Mouse (Mus musculus): ENCODE results near the gene Cnnm2. TPM values are rescaled to one million over a fixed set of nuclear protein-coding genes. Genes with fewer than 3 reads are reported as not detected.
"Not testable (repeated sequence)": the region's sequence is repeated elsewhere in the genome, so short reads cannot be mapped to it uniquely, and the experiment has no call there.

The Cnnm2 gene
- polyA plus RNA-seq, 1 experiment from 2014 or later: 7.3 TPM

GRCm38 (mm10) chr19:46779130-46779529, 17.7 kb downstream of the Cnnm2 start:
- H3K4me3 ChIP-seq; ATAC-seq (ENCODE audit: low read depth); H3K27me3 ChIP-seq; H3K27ac ChIP-seq (replicated peaks); H3K4me2 ChIP-seq; H3K9me3 ChIP-seq; H3K9ac ChIP-seq; H3K4me1 ChIP-seq (replicated peaks); H3K36me3 ChIP-seq: not testable (repeated sequence)
- 91% methylated on average over 1 of the region's 1 CpGs for WGBS

GRCm38 (mm10) chr19:46784038-46784437, 22.6 kb downstream of the Cnnm2 start:
- Histone ChIP-seq H3K27ac (replicated peaks) (no peak overlapping the region), H3K9me3 (no peaks in the 10 kb centered on the region), H3K36me3 (no peaks in the 10 kb centered on the region), H3K4me2 (no peak overlapping the region), H3K9ac (no peak overlapping the region), H3K27me3 (no peaks in the 10 kb centered on the region), H3K4me1 (replicated peaks) (peaks cover 13% of the 10 kb centered on the region), H3K4me3 (no peak overlapping the region)
- 80% methylated on average over 5 of the region's 5 CpGs for WGBS
- no peak for ATAC-seq (ENCODE audit: low read depth)

GRCm38 (mm10) chr19:46784502-46784901, 23.1 kb downstream of the Cnnm2 start:
- H3K27me3 ChIP-seq: no peaks in the 10 kb centered on the region
- H3K9ac ChIP-seq: no peak overlapping the region
- H3K9me3 ChIP-seq: no peaks in the 10 kb centered on the region
- peaks cover 13% of the 10 kb centered on the region for H3K4me1 ChIP-seq (replicated peaks)
- no peak for ATAC-seq (ENCODE audit: low read depth)
- WGBS: 87% methylated on average over 6 of the region's 6 CpGs
- no peak overlapping the region for H3K27ac ChIP-seq (replicated peaks)
- H3K4me3 ChIP-seq: no peak overlapping the region
- no peak overlapping the region for H3K4me2 ChIP-seq
- H3K36me3 ChIP-seq: no peaks in the 10 kb centered on the region

GRCm38 (mm10) chr19:46785633-46786032, 24.2 kb downstream of the Cnnm2 start:
- WGBS: 82% methylated on average over 4 of the region's 4 CpGs
- Histone ChIP-seq H3K9me3 (no peaks in the 10 kb centered on the region), H3K27ac (replicated peaks) (no peak overlapping the region), H3K4me2 (no peak overlapping the region), H3K36me3 (no peaks in the 10 kb centered on the region), H3K27me3 (no peaks in the 10 kb centered on the region), H3K4me1 (replicated peaks) (peaks cover 13% of the 10 kb centered on the region), H3K4me3 (no peak overlapping the region), H3K9ac (no peak overlapping the region)
- no peak for ATAC-seq (ENCODE audit: low read depth)

- H3K27me3 ChIP-seq: no peaks in the 10 kb centered on the region
- no peak overlapping the region for H3K9ac ChIP-seq
- no peak for ATAC-seq (ENCODE audit: low read depth)
- H3K36me3 ChIP-seq: no peaks in the 10 kb centered on the region
- H3K9me3 ChIP-seq: no peaks in the 10 kb centered on the region
- no peak overlapping the region for H3K4me3 ChIP-seq
- peaks cover 5% of the 10 kb centered on the region for H3K4me1 ChIP-seq (replicated peaks)
- no peak overlapping the region for H3K4me2 ChIP-seq
- H3K27ac ChIP-seq (replicated peaks): no peak overlapping the region
- 98% methylated on average over 1 of the region's 1 CpGs for WGBS
These were observed 28.4 kb downstream of the Cnnm2 start for GRCm38 (mm10) chr19:46789782-46790181.

GRCm38 (mm10) chr19:46791360-46791759, 30.0 kb downstream of the Cnnm2 start:
- H3K9ac ChIP-seq: no peak overlapping the region
- no peaks in the 10 kb centered on the region for H3K36me3 ChIP-seq

GRCm38 (mm10) chr19:46791921-46792320, 30.5 kb downstream of the Cnnm2 start:
- Histone ChIP-seq H3K4me3 (no peak overlapping the region), H3K4me2 (no peak overlapping the region), H3K27ac (replicated peaks) (no peak overlapping the region), H3K9me3 (no peaks in the 10 kb centered on the region), H3K9ac (no peak overlapping the region), H3K27me3 (no peaks in the 10 kb centered on the region), H3K4me1 (replicated peaks) (no peaks in the 10 kb centered on the region), H3K36me3 (no peaks in the 10 kb centered on the region)
- WGBS: 83% methylated on average over 8 of the region's 8 CpGs
- ATAC-seq (ENCODE audit: low read depth): no peak

More at GRCm38 (mm10) chr19:46791360-46791759, 30.0 kb downstream of the Cnnm2 start:
- H3K27ac ChIP-seq (replicated peaks): no peak overlapping the region
- ATAC-seq (ENCODE audit: low read depth): no peak
- H3K27me3 ChIP-seq: no peaks in the 10 kb centered on the region
- H3K4me2 ChIP-seq: no peak overlapping the region
- 85% methylated on average over 7 of the region's 7 CpGs for WGBS
- no peaks in the 10 kb centered on the region for H3K4me1 ChIP-seq (replicated peaks)
- H3K4me3 ChIP-seq: no peak overlapping the region
- H3K9me3 ChIP-seq: no peaks in the 10 kb centered on the region

- H3K4me3 ChIP-seq: no peak overlapping the region
- WGBS: 82% methylated on average over 3 of the region's 3 CpGs
These were observed 31.1 kb downstream of the Cnnm2 start for GRCm38 (mm10) chr19:46792480-46792879.

GRCm38 (mm10) chr19:46794181-46794580, 32.8 kb downstream of the Cnnm2 start:
- H3K36me3 ChIP-seq: no peaks in the 10 kb centered on the region
- H3K4me1 ChIP-seq (replicated peaks): no peaks in the 10 kb centered on the region
- no peak overlapping the region for H3K27ac ChIP-seq (replicated peaks)
- no peak overlapping the region for H3K9ac ChIP-seq
- H3K4me3 ChIP-seq: no peak overlapping the region
- H3K9me3 ChIP-seq: no peaks in the 10 kb centered on the region
- ATAC-seq (ENCODE audit: low read depth): no peak
- 81% methylated on average over 8 of the region's 8 CpGs for WGBS
- no peaks in the 10 kb centered on the region for H3K27me3 ChIP-seq
- H3K4me2 ChIP-seq: no peak overlapping the region

More at GRCm38 (mm10) chr19:46792480-46792879, 31.1 kb downstream of the Cnnm2 start:
- no peak for ATAC-seq (ENCODE audit: low read depth)
- H3K27ac ChIP-seq (replicated peaks): no peak overlapping the region
- H3K4me2 ChIP-seq: no peak overlapping the region
- H3K9ac ChIP-seq: no peak overlapping the region
- no peaks in the 10 kb centered on the region for H3K36me3 ChIP-seq
- H3K27me3 ChIP-seq: no peaks in the 10 kb centered on the region
- H3K4me1 ChIP-seq (replicated peaks): no peaks in the 10 kb centered on the region
- H3K9me3 ChIP-seq: no peaks in the 10 kb centered on the region

- H3K27ac ChIP-seq (replicated peaks): no peak overlapping the region
- 95% methylated on average over 4 of the region's 4 CpGs for WGBS
- H3K4me1 ChIP-seq (replicated peaks): peaks cover 14% of the 10 kb centered on the region
- no peaks in the 10 kb centered on the region for H3K27me3 ChIP-seq
- no peaks in the 10 kb centered on the region for H3K9me3 ChIP-seq
- no peak for ATAC-seq (ENCODE audit: low read depth)
- H3K4me2 ChIP-seq: no peak overlapping the region
- H3K4me3 ChIP-seq: no peak overlapping the region
- H3K9ac ChIP-seq: no peak overlapping the region
- no peaks in the 10 kb centered on the region for H3K36me3 ChIP-seq
These were observed 38.6 kb downstream of the Cnnm2 start for GRCm38 (mm10) chr19:46799903-46800583.

GRCm38 (mm10) chr19:46801492-46801891, 40.1 kb downstream of the Cnnm2 start:
- Histone ChIP-seq H3K4me1 (replicated peaks) (peaks cover 14% of the 10 kb centered on the region), H3K4me3 (no peak overlapping the region), H3K4me2 (no peak overlapping the region), H3K27ac (replicated peaks) (no peak overlapping the region), H3K9ac (no peak overlapping the region), H3K36me3 (no peaks in the 10 kb centered on the region), H3K27me3 (no peaks in the 10 kb centered on the region), H3K9me3 (no peaks in the 10 kb centered on the region)
- WGBS: 82% methylated on average over 7 of the region's 7 CpGs
- no peak for ATAC-seq (ENCODE audit: low read depth)

GRCm38 (mm10) chr19:46802306-46802705, 40.9 kb downstream of the Cnnm2 start:
- Histone ChIP-seq H3K27me3 (no peaks in the 10 kb centered on the region), H3K27ac (replicated peaks) (no peak overlapping the region), H3K4me3 (no peak overlapping the region), H3K4me2 (no peak overlapping the region), H3K36me3 (no peaks in the 10 kb centered on the region), H3K9ac (no peak overlapping the region), H3K4me1 (replicated peaks) (peaks cover 14% of the 10 kb centered on the region), H3K9me3 (no peaks in the 10 kb centered on the region)
- 72% methylated on average over 9 of the region's 9 CpGs for WGBS
- no peak for ATAC-seq (ENCODE audit: low read depth)

GRCm38 (mm10) chr19:46803732-46804131, 42.3 kb downstream of the Cnnm2 start:
- Histone ChIP-seq H3K36me3 (no peaks in the 10 kb centered on the region), H3K9me3 (no peaks in the 10 kb centered on the region), H3K4me2 (no peak overlapping the region), H3K4me3 (no peak overlapping the region), H3K27me3 (no peaks in the 10 kb centered on the region), H3K9ac (no peak overlapping the region), H3K4me1 (replicated peaks) (peaks cover 14% of the 10 kb centered on the region), H3K27ac (replicated peaks) (no peak overlapping the region)
- no peak for ATAC-seq (ENCODE audit: low read depth)
- WGBS: 78% methylated on average over 2 of the region's 2 CpGs
